Comparison of ENCODE assay signal across 8 mouse cellular contexts in the genomic region with DNA sequence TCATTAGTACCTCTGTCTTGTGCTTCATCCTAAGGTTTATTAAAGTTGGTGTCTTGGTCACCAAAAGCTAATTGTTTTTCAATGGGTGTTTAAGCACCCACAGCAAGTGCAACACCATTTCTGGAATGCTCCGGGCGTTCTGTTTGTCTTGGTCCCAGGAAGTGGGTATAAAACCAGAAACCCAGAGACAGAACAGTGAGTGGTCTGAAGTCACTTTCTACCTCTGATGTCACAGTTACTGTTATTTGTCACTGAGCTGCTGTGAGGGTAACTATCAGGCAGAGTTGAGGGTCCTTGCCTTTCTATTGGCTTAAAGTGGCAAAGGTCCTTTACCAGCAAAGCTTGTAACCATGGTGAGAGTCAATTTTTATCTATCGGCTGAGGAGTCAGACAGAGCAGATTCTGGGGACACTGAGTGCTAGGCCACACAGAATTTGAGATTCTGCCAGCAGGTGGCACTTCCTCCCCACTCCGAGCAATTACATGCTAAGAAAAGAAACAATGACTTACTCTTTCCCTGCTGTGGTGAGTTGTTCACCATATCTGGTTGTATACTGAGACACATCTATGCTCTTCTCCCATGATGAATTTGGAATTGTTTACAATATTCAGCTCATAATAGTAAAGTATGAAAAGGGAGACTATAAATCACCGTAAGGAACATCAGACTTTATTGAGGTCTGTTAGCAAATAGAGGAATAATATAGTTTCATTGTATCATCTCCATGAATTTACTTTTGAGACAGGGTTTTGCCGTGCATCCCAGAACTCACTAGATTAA. TPM values are rescaled to one million over a fixed set of nuclear protein-coding genes. Genes with fewer than 3 reads are reported as not detected.
DNase-seq lines count a peak whose midpoint lies in the region; ATAC-seq and TF ChIP-seq lines count a peak whose summit lies in the region.

No protein-coding gene starts in this region.

- H3K27ac ChIP-seq in embryonic facial prominence, embryonic 11.5 days (replicated peaks; ENCODE audit: low read depth, low read length): no peak overlapping the region
- H3K27ac ChIP-seq in hindbrain, postnatal 0 days: no peak overlapping the region
- no peak overlapping the region for H3K27ac ChIP-seq in lung, embryonic 15.5 days

- peaks cover 9% of the 10 kb centered on the region; the same call in 1 of the 2 replicates for H3K27me3 ChIP-seq in embryonic facial prominence, embryonic 11.5 days (ENCODE audit: control insufficient read depth, insufficient read depth, low read length)
- H3K27me3 ChIP-seq in hindbrain, postnatal 0 days (ENCODE audit: insufficient read depth, low read length): peaks cover 14% of the 10 kb centered on the region
- peaks cover 42% of the 10 kb centered on the region for H3K27me3 ChIP-seq in lung, embryonic 15.5 days

- no peak overlapping the region for H3K4me3 ChIP-seq in embryonic facial prominence, embryonic 11.5 days (ENCODE audit: low read depth, low read length)
- no peak overlapping the region for H3K4me3 ChIP-seq in hindbrain, postnatal 0 days (ENCODE audit: low read length)
- H3K4me3 ChIP-seq in lung, embryonic 15.5 days: no peak overlapping the region

- WGBS in embryonic facial prominence, embryonic 11.5 days: 51% methylated on average over 6 of the region's 6 CpGs
- 40% methylated on average over 6 of the region's 6 CpGs for WGBS in hindbrain, postnatal 0 days
- WGBS in lung, embryonic 15.5 days: 46% methylated on average over 6 of the region's 6 CpGs

- H3K36me3 ChIP-seq in embryonic facial prominence, embryonic 11.5 days (replicated peaks; ENCODE audit: control insufficient read depth, insufficient read depth, low read depth, low read length): no peaks in the 10 kb centered on the region
- no peaks in the 10 kb centered on the region for H3K36me3 ChIP-seq in hindbrain, postnatal 0 days (ENCODE audit: insufficient read depth, low read length)
- no peaks in the 10 kb centered on the region for H3K36me3 ChIP-seq in lung, embryonic 15.5 days

- peaks cover 4% of the 10 kb centered on the region; the same call in 1 of the 2 replicates for H3K4me1 ChIP-seq in embryonic facial prominence, embryonic 11.5 days (ENCODE audit: control insufficient read depth, insufficient read depth, low read length)
- peaks cover 4% of the 10 kb centered on the region; the same call in 1 of the 2 replicates for H3K4me1 ChIP-seq in hindbrain, postnatal 0 days (ENCODE audit: insufficient read depth, low read length)
- peaks cover 12% of the 10 kb centered on the region for H3K4me1 ChIP-seq in lung, embryonic 15.5 days

- TF ChIP-seq CTCF in hindbrain, postnatal 0 days (IDR thresholded peaks at IDR 0.05; ENCODE audit: low read depth): peak; percentile 75

- DNase-seq in heart, adult 18-20 months: peak; percentile 6 to 34
- no peak for DNase-seq in heart, adult 9 months (ENCODE audit: low spot score in 2 of 2)
- peak; percentile 82 for DNase-seq in MEL-GATA-1-ER (ENCODE audit: extremely low read depth, low read depth)
- peak; percentile 64 for DNase-seq in embryonic facial prominence, embryonic 11.5 days (ENCODE audit: low spot score)
- peak; percentile 83 for DNase-seq in hindbrain, postnatal 0 days (ENCODE audit: low spot score)
- DNase-seq in retina, postnatal 7 days (ENCODE audit: low read depth, low spot score): peak; percentile 32
- DNase-seq in gastrocnemius, postnatal 25 days: no peak

- H3K4me2 ChIP-seq in embryonic facial prominence, embryonic 11.5 days (ENCODE audit: low read depth, low read length): no peak overlapping the region
- H3K4me2 ChIP-seq in hindbrain, postnatal 0 days (ENCODE audit: low read depth, low read length): peak overlapping the region; percentile 95; the same call in 1 of the 2 replicates
- H3K4me2 ChIP-seq in lung, embryonic 15.5 days: peak overlapping the region; percentile 96

- ATAC-seq in embryonic facial prominence, embryonic 11.5 days (replicated peaks; ENCODE audit: insufficient number of reproducible peaks, low FRiP score, low TSS enrichment, low read depth): peak; percentile 37; the same call in 1 of the 2 replicates
- ATAC-seq in hindbrain, postnatal 0 days: peak; percentile 44; the same call in 1 of the 2 replicates
- ATAC-seq in lung, embryonic 15.5 days (ENCODE audit: borderline replicate concordance, extremely low read depth, low FRiP score, low TSS enrichment): no peak

- no peaks in the 10 kb centered on the region for H3K9me3 ChIP-seq in embryonic facial prominence, embryonic 11.5 days (replicated peaks; ENCODE audit: control insufficient read depth, low read length)
- no peaks in the 10 kb centered on the region for H3K9me3 ChIP-seq in hindbrain, postnatal 0 days (ENCODE audit: low read length)
- H3K9me3 ChIP-seq in lung, embryonic 15.5 days: no peaks in the 10 kb centered on the region

- no peak overlapping the region for H3K9ac ChIP-seq in embryonic facial prominence, embryonic 11.5 days (replicated peaks; ENCODE audit: low read length)
- no peak overlapping the region for H3K9ac ChIP-seq in hindbrain, postnatal 0 days (replicated peaks; ENCODE audit: low read length)
- 0 out of 2 replicates have a peak overlapping the region, but pooled peaks have one; percentile 21 for H3K9ac ChIP-seq in lung, embryonic 15.5 days

RNA-seq across cellular contexts. Expression of a gene that starts 1.0 kb away (rescaled TPM):
- not detected for total RNA-seq in heart, adult 18-20 months (2021)
- polyA plus RNA-seq in embryonic facial prominence, embryonic 11.5 days (2014; fragmentation: Nextera tagmentation; extraction: Ambion mirVana): 1.4 and 1.8 TPM in 2 replicates
- 0.11 and 0.26 TPM in 2 replicates for total RNA-seq in hindbrain, postnatal 0 days (2014; rRNA removed)
- polyA plus RNA-seq in hindbrain, postnatal 0 days (2015; fragmentation: Nextera tagmentation; extraction: Ambion mirVana): 0.25 and 0.39 TPM in 2 replicates
- polyA plus RNA-seq in lung, embryonic 15.5 days (2015; fragmentation: Nextera tagmentation; extraction: Ambion mirVana): 0.57 and 0.72 TPM in 2 replicates
- not detected for total RNA-seq in gastrocnemius, postnatal 25 days (2021)

RNA-seq across cellular contexts. Expression of a gene that starts 14.2 kb away (rescaled TPM):
- total RNA-seq in heart, adult 18-20 months (2021): 10 to 100 TPM; 22.6 to 28.5 TPM
- polyA plus RNA-seq in embryonic facial prominence, embryonic 11.5 days (2014; fragmentation: Nextera tagmentation; extraction: Ambion mirVana): 64.4 and 75.7 TPM in 2 replicates
- 116 and 132 TPM in 2 replicates for total RNA-seq in hindbrain, postnatal 0 days (2014; rRNA removed)
- polyA plus RNA-seq in hindbrain, postnatal 0 days (2015; fragmentation: Nextera tagmentation; extraction: Ambion mirVana): 24.0 and 30.2 TPM in 2 replicates
- polyA plus RNA-seq in lung, embryonic 15.5 days (2015; fragmentation: Nextera tagmentation; extraction: Ambion mirVana): 48.9 and 59.7 TPM in 2 replicates
- 10 to 100 TPM; 18.8 to 20.8 TPM for total RNA-seq in gastrocnemius, postnatal 25 days (2021)

RNA-seq across cellular contexts. Expression of a gene that starts 53.8 kb away (rescaled TPM):
- total RNA-seq in heart, adult 18-20 months (2021): 10 to 100 TPM; 18.4 to 21.3 TPM
- polyA plus RNA-seq in embryonic facial prominence, embryonic 11.5 days (2014; fragmentation: Nextera tagmentation; extraction: Ambion mirVana): 34.7 and 35.2 TPM in 2 replicates
- 8.1 and 16.7 TPM in 2 replicates for total RNA-seq in hindbrain, postnatal 0 days (2014; rRNA removed)
- 21.7 and 26.0 TPM in 2 replicates for polyA plus RNA-seq in hindbrain, postnatal 0 days (2015; fragmentation: Nextera tagmentation; extraction: Ambion mirVana)
- 34.4 and 36.7 TPM in 2 replicates for polyA plus RNA-seq in lung, embryonic 15.5 days (2015; fragmentation: Nextera tagmentation; extraction: Ambion mirVana)
- 10 to 100 TPM; 10.6 to 11.5 TPM for total RNA-seq in gastrocnemius, postnatal 25 days (2021)

Comparison
In these comparisons a context has a peak if more than half of its experiments do, and no peak if none do; other contexts are left out.
1. DNase-seq: peak in heart, adult 18-20 months (2 of 2), MEL-GATA-1-ER (single experiment), embryonic facial prominence, embryonic 11.5 days (single experiment), hindbrain, postnatal 0 days (single experiment) and retina, postnatal 7 days (single experiment); none in heart, adult 9 months (0 of 2) and gastrocnemius, postnatal 25 days (single experiment).